ENCODE assay signal across 7 mouse cellular contexts in the genomic region with DNA sequence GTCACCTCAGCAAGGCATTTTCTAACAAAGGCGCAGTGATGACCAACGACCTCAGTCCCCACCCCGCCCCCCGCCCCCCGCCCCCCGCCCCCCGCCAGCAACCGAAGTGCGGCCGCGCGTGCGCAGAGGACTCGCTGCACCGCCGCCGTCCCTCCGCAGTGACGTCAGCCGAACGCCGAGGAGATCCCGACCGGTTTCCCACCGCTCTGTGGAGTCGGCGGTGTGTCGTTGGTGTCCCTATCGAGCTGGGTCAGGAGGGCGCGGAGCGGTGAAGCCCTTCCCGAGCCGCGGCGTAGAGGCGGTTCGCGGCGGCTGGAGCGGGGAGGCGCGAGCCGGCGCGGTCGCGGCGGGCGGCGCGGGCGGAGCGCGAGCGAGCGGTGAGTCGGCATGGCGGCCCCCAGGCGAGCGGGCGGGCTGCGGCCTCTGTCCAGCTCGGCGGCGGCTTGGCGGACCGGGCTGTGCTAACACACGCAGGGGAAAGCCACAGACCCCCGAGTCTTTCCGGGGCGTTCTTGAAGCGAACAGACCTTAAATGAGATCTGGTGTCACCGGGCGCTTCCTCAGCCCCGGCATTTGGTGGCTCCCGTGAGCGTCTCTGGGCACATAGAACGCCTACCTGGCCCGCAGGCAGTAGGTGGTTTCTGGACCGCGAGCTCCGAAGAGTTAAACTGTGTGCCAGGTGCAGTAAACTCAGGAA. TPM values are rescaled to one million over a fixed set of nuclear protein-coding genes. Genes with fewer than 3 reads are reported as not detected.
A peak's percentile ranks its signal among the peaks of the same experiment; 100 is the strongest.
DNase-seq lines count a peak whose midpoint lies in the region; ATAC-seq lines count a peak whose summit lies in the region.

A gene (plus strand): TSS at position 158 of the 697 bp plus-strand sequence.

- no peaks in the 10 kb centered on the region for H3K27me3 ChIP-seq in limb, embryonic 10.5 days (ENCODE audit: low read depth, poor library complexity, severe bottlenecking)
- H3K27me3 ChIP-seq in midbrain, embryonic 13.5 days, result no peaks in the 10 kb centered on the region

- no peaks in the 10 kb centered on the region for H3K9me3 ChIP-seq in limb, embryonic 10.5 days (replicated peaks)
- H3K9me3 ChIP-seq in midbrain, embryonic 13.5 days, result peaks cover 5% of the 10 kb centered on the region

- H3K4me2 ChIP-seq in midbrain, embryonic 13.5 days (replicated peaks), result peak within 1 kb of the TSS; percentile 66

- H3K4me3 ChIP-seq in limb, embryonic 10.5 days, result peak within 1 kb of the TSS; percentile 80
- H3K4me3 ChIP-seq in midbrain, embryonic 13.5 days (replicated peaks), result peak within 1 kb of the TSS; percentile 79

- peaks cover 64% of the 10 kb centered on the region for H3K36me3 ChIP-seq in limb, embryonic 10.5 days
- peaks cover 26% of the 10 kb centered on the region for H3K36me3 ChIP-seq in midbrain, embryonic 13.5 days

- H3K4me1 ChIP-seq in limb, embryonic 10.5 days, result peaks cover 8% of the 10 kb centered on the region
- peaks cover 16% of the 10 kb centered on the region for H3K4me1 ChIP-seq in midbrain, embryonic 13.5 days (replicated peaks)

- WGBS in limb, embryonic 10.5 days, result under 1% methylated on average over 83 of the region's 83 CpGs
- WGBS in midbrain, embryonic 13.5 days, result under 1% methylated on average over 70 of the region's 83 CpGs

- peak; percentile 74 for DNase-seq in adrenal gland, adult 8-10 months
- DNase-seq in embryo, embryonic 9.5 days (ENCODE audit: extremely low spot score), result peak; percentile 89
- peak; percentile 78 for DNase-seq in kidney, adult 11 months
- peak; percentile 94 for DNase-seq in limb, embryonic 10.5 days (ENCODE audit: low spot score)
- peak; percentile 52 for DNase-seq in spleen, adult 12 weeks (ENCODE audit: low spot score)

- peak within 1 kb of the TSS; percentile 98 for H3K27ac ChIP-seq in limb, embryonic 10.5 days
- peak within 1 kb of the TSS; percentile 92 for H3K27ac ChIP-seq in midbrain, embryonic 13.5 days

- H3K9ac ChIP-seq in midbrain, embryonic 13.5 days (replicated peaks), result peak within 1 kb of the TSS; percentile 91

- peak; percentile 90 for ATAC-seq in granulocyte monocyte progenitor cell, adult 5-6 weeks (replicated peaks; ENCODE audit: poor library complexity, severe bottlenecking)
- peak; percentile 95 for ATAC-seq in midbrain, embryonic 13.5 days

RNA-seq across cellular contexts. Expression of the gene that starts here (rescaled TPM):
- 10 to 100 TPM in 2 of 4 experiments, 1 to 10 TPM in 2; 8.4 to 13.9 (median 10.1) TPM for total RNA-seq in adrenal gland, adult 8-10 months (2022)
- 14.7 and 15.2 TPM in 2 replicates for total RNA-seq in granulocyte monocyte progenitor cell, adult 5-6 weeks (2014; fragmentation: Nextera tagmentation)
- total RNA-seq in granulocyte monocyte progenitor cell, adult 5-6 weeks (2017), result 11.5 and 16.8 TPM in 2 replicates
- 12.1 and 14.6 TPM in 2 replicates for polyA plus RNA-seq in limb, embryonic 10.5 days (2016; fragmentation: Nextera tagmentation; extraction: Ambion mirVana)
- 15.6 and 15.9 TPM in 2 replicates for polyA plus RNA-seq in midbrain, embryonic 13.5 days (2015; fragmentation: Nextera tagmentation; extraction: Ambion mirVana)

Comparison
In these comparisons a context has a peak if more than half of its experiments do, and no peak if none do; other contexts are left out.
1. Peak in every context shown above with its lines: DNase-seq, ATAC-seq, H3K4me3 ChIP-seq and H3K27ac ChIP-seq.